Mouse (Mus musculus) testis, postnatal 14 days (tissue): ENCODE measurements around the gene Snx3.

ENCODE experiments used
- DNase-seq: peaks from one replicate; pipeline ENCODE4 v3.0.0; 2021; ENCODE audit warnings: low spot score

Snx3 gene

GRCm38 (mm10) chr10:42510141-42510540 lies 8.3 kb downstream of the Snx3 start:
- DNase-seq, result no peak

- DNase-seq, result no peak
Observed at GRCm38 (mm10) chr10:42511184-42512135, 9.6 kb downstream of the Snx3 start.

GRCm38 (mm10) chr10:42514125-42514524 lies 12.3 kb downstream of the Snx3 start:
- no peak for DNase-seq

- DNase-seq, result no peak
Observed at GRCm38 (mm10) chr10:42518363-42518762, 16.5 kb downstream of the Snx3 start.

DNA sequence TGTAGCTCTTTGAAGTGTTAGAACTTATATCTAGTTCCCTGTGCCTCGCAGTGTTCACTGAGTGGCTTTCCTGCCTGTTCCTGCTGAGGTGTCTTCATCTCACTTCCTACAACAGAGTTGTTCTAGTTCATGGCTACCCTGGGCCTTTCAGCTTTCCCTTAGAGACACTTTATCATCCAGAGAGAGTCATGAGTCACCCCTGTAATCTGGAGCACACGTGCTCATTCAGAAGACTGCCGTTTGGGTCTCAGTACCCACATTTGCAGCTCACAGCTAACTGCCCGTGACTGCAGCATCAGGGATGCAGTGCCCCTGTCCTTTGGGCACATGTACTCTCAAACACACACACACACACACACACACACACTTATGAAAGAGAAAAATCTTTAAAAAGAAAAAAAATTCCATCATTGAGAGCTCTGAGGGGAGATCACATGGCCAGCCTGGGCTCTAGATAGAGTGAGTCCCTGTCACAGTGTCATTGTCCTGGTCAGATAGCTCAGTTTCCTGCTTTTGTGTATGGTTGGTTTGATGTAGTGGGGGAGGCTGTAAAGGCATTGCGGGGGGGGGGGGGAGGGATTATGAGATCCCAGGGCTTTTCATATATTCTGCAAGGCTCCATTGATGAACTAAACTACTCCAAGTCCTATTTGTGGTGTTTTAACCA lies 19.6 kb downstream of the Snx3 start:
- no peak for DNase-seq

DNA sequence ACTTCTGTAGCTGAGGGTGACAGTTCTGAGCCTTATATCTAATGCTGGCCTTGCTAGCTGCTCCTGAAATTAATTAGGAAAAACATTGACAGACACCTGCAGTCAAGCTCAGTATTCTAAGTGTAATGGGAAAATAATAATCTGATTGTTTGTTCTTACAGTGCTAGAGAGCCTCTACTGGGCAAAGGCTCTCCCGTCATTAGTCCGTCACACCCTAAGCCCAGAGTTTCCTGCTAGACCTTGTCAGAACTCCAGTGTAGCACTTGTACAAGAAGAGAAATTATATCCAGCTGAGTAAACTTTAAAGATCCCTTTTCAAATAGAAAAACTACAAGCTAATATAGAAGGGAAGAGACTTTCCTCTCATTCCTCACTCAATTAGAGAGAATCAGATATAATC lies 21.1 kb downstream of the Snx3 start:
- no peak for DNase-seq

DNA sequence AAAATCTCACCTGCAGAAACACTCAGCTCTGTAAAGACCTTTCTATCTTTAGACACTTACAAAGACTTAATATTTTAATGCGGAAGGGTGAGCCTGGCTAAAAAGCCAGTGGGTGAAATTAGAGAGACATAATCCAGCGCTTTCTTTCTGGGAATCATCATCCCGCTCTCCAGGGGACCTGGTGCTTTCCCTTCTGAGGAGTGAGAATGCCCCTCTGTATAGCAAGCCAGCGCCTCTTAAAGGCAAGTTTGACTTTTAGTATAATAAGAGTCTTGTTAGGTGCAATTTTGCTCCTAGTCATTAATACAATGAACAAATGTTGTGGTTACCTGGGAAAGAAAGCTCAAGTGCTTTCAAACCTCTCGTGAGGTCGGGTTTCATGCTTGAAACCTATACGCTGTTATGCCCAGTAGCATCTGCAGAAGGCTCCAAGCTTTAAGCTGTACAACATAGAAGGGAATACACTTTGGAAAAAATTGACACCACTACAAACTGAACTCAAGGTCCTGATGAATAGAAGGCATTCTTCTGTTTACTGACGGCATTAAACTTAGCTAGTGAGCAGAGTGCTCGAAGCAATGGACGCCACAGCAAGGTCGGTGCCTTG lies 21.8 kb downstream of the Snx3 start:
- DNase-seq, result no peak

DNA sequence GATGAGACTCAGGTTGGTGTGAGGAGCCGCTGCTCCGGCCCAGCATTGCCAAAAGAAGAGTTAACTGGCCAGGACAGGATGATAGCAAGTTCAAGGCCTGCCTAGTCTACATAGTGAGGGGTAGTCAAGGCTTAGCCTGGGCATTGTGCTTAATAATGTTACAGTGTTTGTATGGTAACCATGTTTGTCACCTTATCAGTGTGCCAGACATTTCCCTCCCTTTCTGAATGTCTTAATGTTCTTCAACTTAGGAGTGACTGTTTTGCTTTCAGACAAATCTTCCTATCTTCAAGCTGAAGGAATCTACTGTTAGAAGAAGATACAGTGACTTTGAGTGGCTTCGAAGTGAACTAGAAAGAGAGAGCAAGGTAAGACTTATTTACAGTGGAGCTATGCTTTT lies 23.9 kb downstream of the Snx3 start:
- peak; percentile 34 for DNase-seq

GRCm38 (mm10) chr10:42533836-42534453 lies 32.1 kb downstream of the Snx3 start:
- no peak for DNase-seq

DNA sequence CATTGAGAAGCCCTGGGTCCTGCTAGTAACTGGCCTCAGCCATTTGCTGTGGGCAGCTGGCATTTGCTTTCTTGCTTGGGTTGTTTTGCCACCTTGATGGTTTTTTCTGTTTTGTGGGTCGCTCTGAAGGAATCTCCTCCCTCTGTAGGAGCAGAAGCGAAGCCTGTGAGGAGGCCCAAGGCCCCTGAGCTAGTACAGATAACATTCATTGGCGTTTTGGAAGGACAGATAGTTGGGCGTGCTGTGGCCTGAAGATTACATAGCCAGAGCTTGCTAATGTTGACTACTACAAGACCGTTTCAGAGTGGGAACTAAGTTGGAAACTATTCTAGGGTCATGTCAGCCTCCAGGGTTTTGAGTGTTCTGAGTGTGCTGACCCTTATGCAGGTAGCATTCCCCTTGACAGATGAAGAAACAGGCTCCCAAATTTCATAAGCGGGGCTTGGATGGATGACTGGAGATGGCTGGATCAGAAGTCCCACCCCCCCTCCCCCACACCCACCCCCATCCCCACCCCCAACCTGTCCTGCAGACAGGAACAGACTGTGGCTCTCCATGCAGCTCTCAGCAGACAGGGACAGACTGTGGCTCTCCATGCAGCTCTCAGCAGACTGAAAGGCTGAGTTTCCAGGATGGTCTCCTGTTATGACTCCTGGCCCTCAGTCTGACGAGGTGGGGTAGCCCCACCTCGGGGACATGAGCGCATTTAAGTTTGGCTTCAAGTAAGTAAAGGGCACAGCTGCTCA lies 35.9 kb downstream of the Snx3 start:
- no peak for DNase-seq

- no peak for DNase-seq
Observed at GRCm38 (mm10) chr10:42545707-42546503, 44.1 kb downstream of the Snx3 start.

DNA sequence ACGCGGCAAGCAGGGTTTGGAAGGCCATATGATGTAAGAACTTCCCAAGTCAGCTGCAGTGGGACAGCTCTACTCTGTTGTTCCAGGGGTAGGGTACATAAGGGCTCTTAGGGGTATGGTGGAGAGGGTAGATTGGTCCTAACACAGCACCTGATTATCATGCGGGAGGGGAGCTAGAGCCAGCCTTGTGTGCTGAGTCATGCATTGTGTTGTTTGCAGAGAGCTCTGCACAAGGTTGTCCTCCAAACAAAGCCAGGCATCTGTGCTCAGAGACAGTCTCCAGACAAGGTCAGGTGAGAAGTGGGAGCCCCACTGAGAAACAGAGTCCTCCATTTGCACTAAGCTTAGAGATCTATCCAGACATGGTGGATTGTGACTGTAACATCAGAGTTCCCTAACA lies 44.7 kb downstream of the Snx3 start:
- DNase-seq, result no peak

DNA sequence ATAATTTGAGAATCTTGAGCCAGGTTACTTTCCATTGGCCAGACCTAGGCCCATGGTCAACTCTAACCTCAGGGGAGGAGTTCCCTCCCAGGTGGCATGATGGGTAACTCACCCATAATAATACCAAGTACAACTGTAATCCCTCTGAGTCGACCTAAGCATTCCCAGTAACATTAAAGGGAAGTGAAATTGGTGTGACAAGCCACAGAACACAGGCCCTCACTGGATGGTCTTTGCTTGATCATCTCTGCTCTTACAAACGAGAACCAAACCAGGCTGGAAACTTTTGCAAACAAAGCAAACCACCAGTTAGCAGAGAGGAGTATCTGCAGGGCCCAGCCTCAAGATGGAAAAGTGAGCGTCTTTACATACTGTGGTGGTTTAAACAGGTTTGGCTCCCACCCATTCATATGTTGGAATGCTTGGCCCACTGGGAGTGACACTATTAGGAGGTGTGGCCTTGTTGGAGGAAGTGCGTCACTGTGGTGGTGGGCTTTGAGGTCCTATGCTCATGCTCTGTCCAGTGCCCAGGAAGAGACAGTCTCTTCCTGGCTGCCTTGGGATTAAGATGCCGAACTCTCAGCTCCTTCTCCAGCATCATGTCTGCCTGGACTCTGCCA lies 57.9 kb downstream of the Snx3 start:
- no peak for DNase-seq

DNA sequence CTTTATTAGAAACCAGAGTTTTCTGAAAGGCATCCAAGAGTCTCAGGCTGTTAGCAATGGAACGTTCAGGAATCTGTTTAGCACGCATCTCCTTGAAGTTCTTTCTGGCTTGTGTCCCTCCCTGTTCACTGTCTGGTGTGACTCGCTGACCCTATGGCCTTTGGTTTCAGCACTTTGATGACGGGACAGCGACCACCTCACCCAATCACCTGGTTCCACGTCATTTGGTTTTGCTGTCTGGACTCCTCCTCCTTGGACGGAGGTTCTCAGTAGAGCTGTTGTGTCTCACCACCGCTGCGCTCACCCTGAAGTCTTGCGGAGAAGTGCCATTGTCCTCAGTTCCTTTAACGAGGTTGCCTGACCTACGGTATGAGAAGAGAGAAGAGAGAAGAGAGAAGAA lies 60.4 kb downstream of the Snx3 start:
- no peak for DNase-seq

- no peak for DNase-seq
Observed at GRCm38 (mm10) chr10:42572567-42572966, 70.7 kb downstream of the Snx3 start.

GRCm38 (mm10) chr10:42572971-42573370 lies 71.1 kb downstream of the Snx3 start:
- DNase-seq, result no peak

DNA sequence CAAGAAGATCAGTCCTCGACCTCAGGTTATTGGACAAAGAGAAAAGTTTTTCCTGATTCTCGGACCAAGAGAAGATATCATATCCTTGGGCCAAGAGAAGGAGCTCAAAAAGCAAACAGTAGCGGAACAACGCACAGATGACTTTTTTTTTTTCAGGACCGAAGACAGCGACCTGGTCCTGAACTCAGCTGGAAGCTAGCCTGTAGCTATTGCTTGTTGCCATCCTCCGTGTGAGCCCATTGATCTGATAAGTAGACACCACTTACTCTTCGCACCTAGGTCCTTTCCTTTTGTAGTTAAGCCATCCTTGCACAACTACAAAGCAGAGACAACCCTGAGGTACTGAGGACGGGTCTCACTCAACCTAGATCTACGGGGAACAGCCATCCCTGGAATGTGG lies 72.8 kb downstream of the Snx3 start:
- no peak for DNase-seq

GRCm38 (mm10) chr10:42577525-42578280 lies 75.9 kb downstream of the Snx3 start:
- no peak for DNase-seq

- DNase-seq, result no peak
Observed at GRCm38 (mm10) chr10:42578281-42578675, 76.4 kb downstream of the Snx3 start.
